Mouse (Mus musculus) spleen, adult 2 months (tissue): ENCODE results near the gene Cdh5. TPM values are rescaled to one million over a fixed set of nuclear protein-coding genes. Genes with fewer than 3 reads are reported as not detected.
"Not testable (repeated sequence)": the region's sequence is repeated elsewhere in the genome, so short reads cannot be mapped to it uniquely, and the experiment has no call there.

ENCODE experiments used
- DNase-seq, 2 experiments: peaks; one replicate each; pipeline versions ENCODE4 v3.0.0 to v3.0.0-alpha.2; 2012 to 2021; ENCODE audit warnings: low spot score in 2 of 2, low read depth in 1 of 2
- H3K27ac ChIP-seq: fragments of 200-500 bp; 2 replicates; pipeline ENCODE4 v1.5.1; 2012; ENCODE audit warnings: low read length, inconsistent platforms; ENCODE audit not compliant: insufficient read depth
- H3K27me3 ChIP-seq: fragments of 200-500 bp; 2 replicates; pipeline ENCODE4 v1.6.1; 2012; ENCODE audit warnings: mild to moderate bottlenecking, moderate library complexity, low read length, inconsistent platforms; ENCODE audit not compliant: control insufficient read depth, insufficient read depth
- H3K36me3 ChIP-seq: fragments of 200-500 bp; 2 replicates; pipeline ENCODE4 v1.6.1; 2012; ENCODE audit warnings: mild to moderate bottlenecking, low read length, inconsistent platforms; ENCODE audit not compliant: control insufficient read depth, insufficient read depth
- H3K4me1 ChIP-seq: fragments of 200-500 bp; 2 replicates; pipeline ENCODE4 v1.6.1; 2011; ENCODE audit warnings: inconsistent platforms; ENCODE audit not compliant: control insufficient read depth, insufficient read depth, insufficient read length
- H3K4me3 ChIP-seq: fragments of 200-500 bp; 2 replicates; pipeline ENCODE4 v1.5.1; 2011; ENCODE audit warnings: mild to moderate bottlenecking, inconsistent platforms; ENCODE audit not compliant: insufficient read depth, insufficient read length; ENCODE audit errors: extremely low read depth
- CTCF ChIP-seq: fragments of 200-500 bp; IDR thresholded peaks from 2 replicates; pipeline ENCODE4 v1.5.1; 2011; ENCODE audit warnings: mild to moderate bottlenecking, inconsistent platforms; ENCODE audit not compliant: insufficient read depth, insufficient read length, insufficient replicate concordance; ENCODE audit errors: extremely low read depth
- POLR2A ChIP-seq: fragments of 200-500 bp; IDR thresholded peaks from 2 replicates; pipeline ENCODE4 v1.6.1; 2011; ENCODE audit warnings: low read depth, low read length, inconsistent platforms
- WGBS: fragments of 180-500 bp; shearing (Covaris S2); methylation state at CpG from one replicate; pipeline ENCODE4 v1.1.7; 2018; 5-methylcytosine and 5-hydroxymethylcytosine counted together
- polyA plus RNA-seq: library from polyadenylated mRNA; depleted of rRNA; stranded (reverse); fragments of >200 nt; gene quantifications from 2 replicates; pipeline ENCODE4 v1.2.3, GENCODE M21; 2012

Cdh5 gene
- polyA plus RNA-seq, 1 experiment, result 23.3 TPM

GRCm38 (mm10) chr8:104076541-104077412, 24.6 kb upstream of the Cdh5 start:
- no peak overlapping the region for H3K27ac ChIP-seq
- no peaks in the 10 kb centered on the region for H3K4me1 ChIP-seq
- H3K27me3 ChIP-seq, result no peaks in the 10 kb centered on the region
- 16% methylated on average over 8 of the region's 8 CpGs for WGBS
- H3K4me3 ChIP-seq, result no peak overlapping the region; the same call in 1 of the 2 replicates
- H3K36me3 ChIP-seq, result no peaks in the 10 kb centered on the region
- TF ChIP-seq CTCF (no peak), POLR2A (no peak)
- no peak for DNase-seq

GRCm38 (mm10) chr8:104078091-104078490, 23.3 kb upstream of the Cdh5 start:
- no peaks in the 10 kb centered on the region for H3K4me1 ChIP-seq
- no peak for TF ChIP-seq CTCF
- no peak for TF ChIP-seq POLR2A
- no peaks in the 10 kb centered on the region for H3K36me3 ChIP-seq
- H3K27me3 ChIP-seq, result no peaks in the 10 kb centered on the region
- no peak overlapping the region for H3K27ac ChIP-seq
- no peak for DNase-seq
- whole genome bisulfite sequencing, result 76% methylated on average over 7 of the region's 7 CpGs
- H3K4me3 ChIP-seq, result no peak overlapping the region

- TF ChIP-seq POLR2A (no peak), CTCF (no peak)
- Histone ChIP-seq H3K4me1 (no peaks in the 10 kb centered on the region), H3K27me3 (no peaks in the 10 kb centered on the region), H3K4me3 (no peak overlapping the region), H3K36me3 (no peaks in the 10 kb centered on the region), H3K27ac (no peak overlapping the region)
- 78% methylated on average over 10 of the region's 10 CpGs for WGBS
- peak in 1 of 2 experiments; percentile 2 for DNase-seq
Observed at GRCm38 (mm10) chr8:104085281-104085680, 16.1 kb upstream of the Cdh5 start.

GRCm38 (mm10) chr8:104086615-104087014, 14.8 kb upstream of the Cdh5 start:
- no peak for DNase-seq
- TF ChIP-seq POLR2A (no peak), CTCF (no peak)
- Histone ChIP-seq H3K27me3 (no peaks in the 10 kb centered on the region), H3K4me1 (no peaks in the 10 kb centered on the region), H3K36me3 (no peaks in the 10 kb centered on the region), H3K4me3 (no peak overlapping the region), H3K27ac (no peak overlapping the region)
- WGBS, result 86% methylated on average over 2 of the region's 2 CpGs

- Histone ChIP-seq H3K27me3 (no peaks in the 10 kb centered on the region), H3K27ac (no peak overlapping the region), H3K4me1 (no peaks in the 10 kb centered on the region), H3K36me3 (no peaks in the 10 kb centered on the region), H3K4me3 (no peak overlapping the region)
- no peak for DNase-seq
- WGBS, result 76% methylated on average over 1 of the region's 1 CpGs
- TF ChIP-seq CTCF (no peak), POLR2A (no peak)
Observed at GRCm38 (mm10) chr8:104087091-104087490, 14.3 kb upstream of the Cdh5 start.

- H3K4me3 ChIP-seq, H3K4me1 ChIP-seq, H3K36me3 ChIP-seq, H3K27ac ChIP-seq, DNase-seq, H3K27me3 ChIP-seq: not testable (repeated sequence)
Observed at GRCm38 (mm10) chr8:104087878-104088277, 13.5 kb upstream of the Cdh5 start.

- Histone ChIP-seq H3K4me1 (no peaks in the 10 kb centered on the region), H3K36me3 (no peaks in the 10 kb centered on the region), H3K27ac (no peak overlapping the region), H3K4me3 (no peak overlapping the region), H3K27me3 (no peaks in the 10 kb centered on the region)
- 75% methylated on average over 3 of the region's 3 CpGs for WGBS
- TF ChIP-seq CTCF (no peak), POLR2A (no peak)
- peak in 1 of 2 experiments; percentile 0 for DNase-seq
Observed at GRCm38 (mm10) chr8:104088881-104089280, 12.5 kb upstream of the Cdh5 start.

- DNase-seq, result peak in 1 of 2 experiments; percentile 0
- H3K4me1 ChIP-seq, H3K27ac ChIP-seq, H3K4me3 ChIP-seq, H3K27me3 ChIP-seq, H3K36me3 ChIP-seq: not testable (repeated sequence)
- WGBS, result 11% methylated on average over 24 of the region's 24 CpGs
Observed at GRCm38 (mm10) chr8:104090993-104091900, 10.2 kb upstream of the Cdh5 start.
